Mouse (Mus musculus): Measurements from ENCODE around the gene Cers6.

The Cers6 gene

GRCm38 (mm10) chr2:68860904-68861685 is at the start of gene Cers6:
Gene Cers6, plus strand, starts transcription at chr2:68861441.
- peak; percentile 98 for DNase-seq (ENCODE audit: low spot score in 2 of 2)

GRCm38 (mm10) chr2:68814409-68814808 is 46.8 kb upstream of the Cers6 start:
- no peak for DNase-seq (ENCODE audit: low spot score in 2 of 2)

- DNase-seq (ENCODE audit: low spot score in 2 of 2) = no peak
Measured at GRCm38 (mm10) chr2:68819040-68819439, 42.2 kb upstream of the Cers6 start.

- no peak for DNase-seq (ENCODE audit: low spot score in 2 of 2)
Measured at GRCm38 (mm10) chr2:68822152-68822887, 38.9 kb upstream of the Cers6 start.

- no peak for DNase-seq (ENCODE audit: low spot score in 2 of 2)
Measured at GRCm38 (mm10) chr2:68825326-68826020, 35.8 kb upstream of the Cers6 start.

GRCm38 (mm10) chr2:68843330-68843729 is 17.9 kb upstream of the Cers6 start:
- DNase-seq (ENCODE audit: low spot score in 2 of 2) = no peak

- no peak for DNase-seq (ENCODE audit: low spot score in 2 of 2)
Measured at GRCm38 (mm10) chr2:68844530-68844929, 16.7 kb upstream of the Cers6 start.

- no peak for DNase-seq (ENCODE audit: low spot score in 2 of 2)
Measured at GRCm38 (mm10) chr2:68845002-68845740, 16.1 kb upstream of the Cers6 start.

GRCm38 (mm10) chr2:68860391-68860790 is 850 bp upstream of the Cers6 start:
- DNase-seq (ENCODE audit: low spot score in 2 of 2) = no peak

GRCm38 (mm10) chr2:68861721-68862463 is 651 bp downstream of the Cers6 start:
- peak; percentile 56 to 62 for DNase-seq (ENCODE audit: low spot score in 2 of 2)

- DNase-seq (ENCODE audit: low spot score in 2 of 2) = no peak
Measured at GRCm38 (mm10) chr2:68862464-68863266, 1.4 kb downstream of the Cers6 start.

- DNase-seq (ENCODE audit: low spot score in 2 of 2) = no peak
Measured at GRCm38 (mm10) chr2:68863561-68863960, 2.3 kb downstream of the Cers6 start.

GRCm38 (mm10) chr2:68864366-68864765 is 3.1 kb downstream of the Cers6 start:
- DNase-seq (ENCODE audit: low spot score in 2 of 2) = no peak

- DNase-seq (ENCODE audit: low spot score in 2 of 2) = no peak
Measured at GRCm38 (mm10) chr2:68867148-68867547, 5.9 kb downstream of the Cers6 start.

GRCm38 (mm10) chr2:68870999-68871780 is 9.9 kb downstream of the Cers6 start:
- DNase-seq (ENCODE audit: low spot score in 2 of 2) = no peak

- DNase-seq (ENCODE audit: low spot score in 2 of 2) = no peak
Measured at GRCm38 (mm10) chr2:68873086-68873485, 11.8 kb downstream of the Cers6 start.

GRCm38 (mm10) chr2:68873653-68874441 is 12.6 kb downstream of the Cers6 start:
- DNase-seq (ENCODE audit: low spot score in 2 of 2) = peak in 1 of 2 experiments; percentile 52

- DNase-seq (ENCODE audit: low spot score in 2 of 2) = no peak
Measured at GRCm38 (mm10) chr2:68874575-68874974, 13.3 kb downstream of the Cers6 start.
